Mouse (Mus musculus) spleen, adult 12 weeks (tissue): ENCODE data around the gene Spata3.
"Not testable (repeated sequence)": the region's sequence is repeated elsewhere in the genome, so short reads cannot be mapped to it uniquely, and the experiment has no call there.

Experiments used
- DNase-seq: peaks from one replicate; pipeline ENCODE4 v3.0.0; 2022; ENCODE audit warnings: low spot score

Spata3 gene

GRCm38 (mm10) chr1:86016516-86016915 lies at the start of gene Spata3:
Gene Spata3 (plus strand): TSS chr1:86016816.
- DNase-seq = no peak

GRCm38 (mm10) chr1:85969081-85969480 lies 47.5 kb upstream of the Spata3 start:
- DNase-seq = no peak

- no peak for DNase-seq
Measured at GRCm38 (mm10) chr1:85969519-85969918, 47.1 kb upstream of the Spata3 start.

GRCm38 (mm10) chr1:85971070-85971469 lies 45.5 kb upstream of the Spata3 start:
- DNase-seq = no peak

- no peak for DNase-seq
Measured at GRCm38 (mm10) chr1:85972341-85972740, 44.3 kb upstream of the Spata3 start.

GRCm38 (mm10) chr1:85973468-85973877 lies 43.1 kb upstream of the Spata3 start:
- no peak for DNase-seq

- DNase-seq = no peak
Measured at GRCm38 (mm10) chr1:85977709-85978108, 38.9 kb upstream of the Spata3 start.

GRCm38 (mm10) chr1:85981738-85982357 lies 34.8 kb upstream of the Spata3 start:
- DNase-seq = no peak

- DNase-seq = no peak
Measured at GRCm38 (mm10) chr1:85985784-85986183, 30.8 kb upstream of the Spata3 start.

- no peak for DNase-seq
Measured at GRCm38 (mm10) chr1:85988351-85988750, 28.3 kb upstream of the Spata3 start.

- not testable (repeated sequence) for DNase-seq
Measured at GRCm38 (mm10) chr1:85988882-85989281, 27.7 kb upstream of the Spata3 start.

- DNase-seq = no peak
Measured at GRCm38 (mm10) chr1:85992175-85992574, 24.4 kb upstream of the Spata3 start.

- no peak for DNase-seq
Measured at GRCm38 (mm10) chr1:85993541-85993940, 23.1 kb upstream of the Spata3 start.

- no peak for DNase-seq
Measured at GRCm38 (mm10) chr1:85997221-85997620, 19.4 kb upstream of the Spata3 start.

- no peak for DNase-seq
Measured at GRCm38 (mm10) chr1:85998012-85998411, 18.6 kb upstream of the Spata3 start.

GRCm38 (mm10) chr1:85999853-86000570 lies 16.6 kb upstream of the Spata3 start:
- DNase-seq = no peak

- no peak for DNase-seq
Measured at GRCm38 (mm10) chr1:86005540-86005939, 11.1 kb upstream of the Spata3 start.

GRCm38 (mm10) chr1:86006040-86006439 lies 10.6 kb upstream of the Spata3 start:
- no peak for DNase-seq

- DNase-seq = peak; percentile 53
Measured at GRCm38 (mm10) chr1:86007778-86008177, 8.8 kb upstream of the Spata3 start.

- not testable (repeated sequence) for DNase-seq
Measured at GRCm38 (mm10) chr1:86015758-86016157, 858 bp upstream of the Spata3 start.

GRCm38 (mm10) chr1:86018235-86019055 lies 1.8 kb downstream of the Spata3 start:
- DNase-seq = no peak

- no peak for DNase-seq
Measured at GRCm38 (mm10) chr1:86021365-86021989, 4.9 kb downstream of the Spata3 start.
